Mouse (Mus musculus) small intestine, adult 2 months (tissue): ENCODE results near the gene Lima1.

ENCODE experiments used
- CTCF ChIP-seq: fragments of 200-500 bp; IDR thresholded peaks from 2 replicates; pipeline ENCODE4 v1.5.1; 2012; ENCODE audit warnings: low read depth, mild to moderate bottlenecking, control low read depth, inconsistent platforms, low read length, moderate library complexity, mixed read lengths; ENCODE audit not compliant: insufficient replicate concordance, insufficient read length; ENCODE audit errors: extremely low read depth
- POLR2A ChIP-seq: fragments of 200-500 bp; IDR thresholded peaks from 2 replicates; pipeline ENCODE4 v1.6.1; 2012; ENCODE audit warnings: low read depth, mild to moderate bottlenecking, control low read depth, inconsistent platforms, low read length, moderate library complexity

- TF ChIP-seq CTCF (no peak), POLR2A (no peak)
Measured at GRCm38 (mm10) chr15:99819109-99819440, 56.2 kb downstream of the Lima1 start.
